Mouse (Mus musculus) lung, postnatal 36 days (tissue): ENCODE results near the gene Olfr1506.
"Not testable (repeated sequence)": the region's sequence is repeated elsewhere in the genome, so short reads cannot be mapped to it uniquely, and the experiment has no call there.

Experiments used
- DNase-seq: peaks from one replicate; pipeline ENCODE4 v3.0.0; 2022; ENCODE audit warnings: mixed read lengths

The Olfr1506 gene

GRCm38 (mm10) chr2:90224393-90224792 is at the start of gene Olfr1506:
TSS of gene Olfr1506 (minus strand) at chr2:90224493.
- DNase-seq, result not testable (repeated sequence)

GRCm38 (mm10) chr2:90270932-90271331 is 46.6 kb upstream of the Olfr1506 start, which contains the start of gene Olfr1271:
TSS of gene Olfr1271 (minus strand) at chr2:90271032.
- DNase-seq, result no peak

DNA sequence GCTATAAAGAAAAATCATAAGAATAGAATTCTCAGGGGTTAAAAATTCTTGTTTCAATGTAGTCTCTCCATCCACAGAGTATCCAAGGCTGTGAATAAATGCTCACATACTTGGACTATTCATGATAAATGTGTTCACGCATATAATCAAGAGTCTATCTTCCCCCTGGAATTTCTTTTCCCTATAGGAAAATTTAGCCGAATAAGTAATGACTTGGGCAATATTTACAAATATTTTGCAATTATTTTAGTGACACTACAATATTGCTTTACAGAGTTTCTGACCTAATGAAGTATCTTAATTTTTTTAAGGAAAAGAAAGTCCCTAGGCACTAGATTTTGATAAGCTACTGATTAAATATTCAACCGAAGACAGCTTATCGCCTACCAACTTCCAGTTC is 33.2 kb upstream of the Olfr1506 start, which contains the start of gene Olfr142:
TSS of gene Olfr142 (minus strand) at position 101 of the 400 bp plus-strand sequence.
- DNase-seq, result no peak

GRCm38 (mm10) chr2:90199606-90200005 is 24.7 kb downstream of the Olfr1506 start:
- DNase-seq, result not testable (repeated sequence)

- DNase-seq, result not testable (repeated sequence)
Observed at GRCm38 (mm10) chr2:90195285-90195684, 29.0 kb downstream of the Olfr1506 start.

DNA sequence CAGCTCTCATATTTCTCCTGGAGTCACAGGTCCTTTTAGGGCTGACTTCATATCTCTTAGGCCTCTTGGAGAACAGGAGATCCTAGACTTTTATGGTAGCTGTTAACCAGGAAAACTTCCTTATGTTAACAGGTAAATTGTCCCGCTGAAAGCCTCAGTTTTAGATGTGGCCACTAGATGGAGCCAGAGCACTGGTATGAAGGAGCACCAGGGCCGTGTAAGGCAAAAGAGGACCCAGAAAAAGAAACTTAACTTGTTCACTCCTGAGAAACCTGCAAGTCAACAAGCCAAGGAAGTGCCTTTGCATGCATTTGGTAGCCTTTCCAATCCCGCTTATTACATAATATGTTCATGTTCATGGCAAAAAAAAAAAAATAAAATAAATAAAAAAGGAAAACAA is 29.5 kb downstream of the Olfr1506 start:
- not testable (repeated sequence) for DNase-seq

DNA sequence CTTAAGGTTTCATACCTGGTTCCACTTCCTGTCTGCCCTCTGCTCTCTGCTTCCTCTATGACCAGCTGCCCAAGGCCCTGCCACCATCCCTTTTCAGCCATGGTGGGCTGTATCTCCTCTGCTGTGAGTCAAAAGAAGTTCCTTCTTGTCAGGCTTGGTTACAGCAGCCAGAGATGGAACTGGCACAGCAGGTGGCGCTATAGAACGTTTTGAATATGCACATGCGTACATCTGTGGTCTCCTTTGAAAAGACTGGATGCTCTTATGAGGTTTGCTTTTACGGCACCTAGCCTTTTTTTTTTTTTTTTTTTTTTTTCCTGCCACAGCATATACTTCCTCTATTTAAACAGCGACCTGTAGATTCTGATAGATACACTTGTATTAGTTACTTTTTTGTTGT is 37.2 kb downstream of the Olfr1506 start:
- not testable (repeated sequence) for DNase-seq

GRCm38 (mm10) chr2:90186082-90186481 is 38.2 kb downstream of the Olfr1506 start:
- not testable (repeated sequence) for DNase-seq
